Mouse (Mus musculus) olfactory bulb, adult 2 months (tissue): ENCODE data around the gene Gipr.

ENCODE experiments used
- CTCF ChIP-seq: fragments of 200-500 bp; IDR thresholded peaks from 2 replicates; pipeline ENCODE4 v1.5.1; 2012; ENCODE audit warnings: low read depth, mild to moderate bottlenecking, low read length, moderate library complexity; ENCODE audit not compliant: insufficient read depth
- POLR2A ChIP-seq: fragments of 200-500 bp; IDR thresholded peaks from 2 replicates; pipeline ENCODE4 v1.6.1; 2012; ENCODE audit warnings: mild to moderate bottlenecking, low read depth, low read length, moderate library complexity; ENCODE audit not compliant: insufficient read depth

- TF ChIP-seq CTCF (no peak), POLR2A (no peak)
Observed at GRCm38 (mm10) chr7:19210010-19210409, 44.1 kb upstream of the Gipr start.
